Mouse (Mus musculus) fat pad, adult 2 months (tissue): ENCODE data around the gene Pts.

Source experiments
- DNase-seq: peaks from one replicate; pipeline ENCODE4 v3.0.0-alpha.2; 2011; ENCODE audit warnings: low read depth, low spot score; ENCODE audit errors: extremely low read depth

The Pts gene

GRCm38 (mm10) chr9:50528293-50528892, at the start of gene Pts:
TSS of gene Pts (minus strand) at chr9:50528724.
- no peak for DNase-seq

DNA sequence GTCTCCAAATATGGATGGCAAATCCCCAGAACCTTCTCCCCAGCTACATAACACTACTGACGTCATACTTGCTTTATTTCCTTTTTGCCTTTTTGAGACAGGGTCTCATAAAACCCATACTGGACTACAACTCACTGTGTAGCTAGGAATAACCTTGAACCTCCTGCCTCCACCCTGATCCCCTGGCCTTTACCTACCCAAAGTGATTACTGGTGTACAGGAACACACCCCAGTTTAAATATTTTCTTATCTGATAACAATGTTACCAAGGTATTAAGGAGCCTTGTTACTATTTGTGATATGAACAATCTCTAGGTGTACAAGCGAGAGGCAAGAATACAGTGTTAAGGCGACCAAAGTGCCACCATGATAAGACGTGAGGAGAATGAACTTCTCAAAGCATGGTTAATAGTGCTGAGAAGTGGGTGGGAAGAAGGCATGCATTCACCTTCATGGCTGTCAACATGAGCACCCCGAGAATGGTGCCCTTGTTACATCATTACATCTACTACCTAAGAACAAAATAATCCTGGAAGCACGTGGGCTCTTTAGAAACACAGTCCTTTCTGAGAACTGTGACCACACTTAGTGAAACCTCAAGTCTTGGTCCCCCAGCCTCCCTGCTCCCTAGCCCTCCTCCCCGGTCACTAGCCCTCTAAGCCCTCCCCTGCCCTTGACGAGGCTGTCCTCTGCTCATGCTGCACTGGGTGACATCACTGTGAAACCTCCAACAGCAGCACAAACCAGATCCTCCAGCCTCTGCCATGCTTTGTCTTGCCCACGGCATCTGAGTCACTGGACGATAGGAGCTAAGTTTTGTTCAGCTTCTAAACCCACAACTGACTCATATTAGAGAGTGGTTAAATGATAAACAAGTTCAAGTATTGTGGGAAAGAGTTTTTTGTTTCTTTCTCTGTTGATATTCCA, 41.3 kb upstream of the Pts start:
- no peak for DNase-seq

GRCm38 (mm10) chr9:50567881-50568280, 39.4 kb upstream of the Pts start:
- no peak for DNase-seq

DNA sequence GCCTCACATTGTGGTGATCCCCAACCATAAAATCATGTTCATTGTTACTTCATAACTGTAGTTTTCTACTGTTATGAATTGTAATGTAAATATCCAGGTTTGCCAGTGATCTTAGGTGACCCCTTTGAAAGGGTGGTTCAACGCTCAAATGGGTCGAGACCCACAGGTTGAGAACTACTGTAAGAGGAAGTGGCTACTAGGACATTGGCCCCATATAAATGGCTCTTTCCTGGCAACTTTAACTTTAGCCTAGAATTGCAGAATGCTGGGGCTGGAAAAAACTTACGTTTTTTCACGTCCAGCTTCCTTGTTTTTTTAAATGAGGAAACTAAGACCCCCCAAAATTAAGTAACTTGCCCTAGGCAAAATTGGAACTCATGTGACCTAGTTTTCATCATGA, 38.8 kb upstream of the Pts start:
- no peak for DNase-seq

DNA sequence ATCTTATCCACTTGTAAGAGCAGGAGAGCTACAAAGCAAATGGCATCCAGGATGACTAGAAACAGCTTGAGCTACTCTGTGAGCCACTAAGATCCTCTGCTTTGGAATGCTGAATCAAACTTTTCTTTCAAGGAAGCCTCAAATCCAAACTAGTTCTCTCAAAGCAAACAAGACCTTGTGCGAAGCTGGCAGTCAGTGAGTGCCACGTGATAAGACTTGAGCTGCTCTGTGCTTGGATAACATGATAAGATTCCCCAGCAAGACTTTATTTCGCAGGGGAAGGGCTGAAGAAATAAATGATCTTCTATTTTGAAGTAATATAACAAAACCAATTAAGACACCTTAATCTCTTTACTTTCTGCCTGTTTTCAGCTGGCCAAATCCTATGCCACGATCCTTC, 37.4 kb upstream of the Pts start:
- DNase-seq: no peak

GRCm38 (mm10) chr9:50565173-50565572, 36.6 kb upstream of the Pts start:
- no peak for DNase-seq

DNA sequence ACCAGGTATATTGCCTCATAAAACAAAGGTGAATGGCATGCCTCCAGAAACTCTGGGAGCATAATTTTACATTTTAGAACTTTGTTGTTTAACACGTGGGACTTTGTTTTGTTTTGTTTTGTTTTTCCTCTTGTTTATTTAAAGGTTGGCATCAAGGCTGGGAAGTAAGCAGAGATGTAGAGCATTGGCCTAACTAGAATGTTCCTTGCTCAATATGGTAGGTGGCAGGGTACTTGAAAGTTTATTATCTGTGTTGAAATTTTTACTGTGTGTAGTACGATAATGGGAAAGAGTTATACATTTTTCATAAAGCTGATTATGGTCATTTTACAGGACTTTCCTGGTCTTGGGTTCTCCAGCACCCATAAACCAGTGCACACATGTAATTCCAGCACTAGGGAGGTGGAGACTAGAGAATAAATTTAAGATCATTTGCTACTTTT, 33.4 kb upstream of the Pts start:
- no peak for DNase-seq

GRCm38 (mm10) chr9:50561145-50561917, 32.8 kb upstream of the Pts start, which contains the start of gene Tex12:
TSS of gene Tex12 (minus strand) at chr9:50561325.
- DNase-seq: no peak

DNA sequence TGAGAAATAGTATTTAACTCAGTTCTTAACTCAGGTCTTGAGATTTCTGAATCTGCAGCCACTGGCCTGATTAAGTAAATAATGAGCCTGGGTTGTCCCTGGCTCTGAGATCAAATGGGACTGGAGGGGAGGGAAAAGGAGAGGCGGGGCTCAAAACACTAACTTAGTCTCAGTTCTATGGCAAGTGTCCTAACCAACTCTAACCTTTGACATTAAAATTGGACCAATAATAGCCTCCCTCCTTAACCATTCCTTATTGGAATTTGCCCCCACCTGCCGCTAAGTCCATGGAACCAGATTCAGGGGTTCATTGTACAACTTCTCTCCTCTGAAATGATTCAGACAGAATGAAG, 26.5 kb upstream of the Pts start, which contains the start of gene Bco2:
TSS of gene Bco2 (minus strand) at position 88 of the 353 bp plus-strand sequence.
- DNase-seq: no peak

DNA sequence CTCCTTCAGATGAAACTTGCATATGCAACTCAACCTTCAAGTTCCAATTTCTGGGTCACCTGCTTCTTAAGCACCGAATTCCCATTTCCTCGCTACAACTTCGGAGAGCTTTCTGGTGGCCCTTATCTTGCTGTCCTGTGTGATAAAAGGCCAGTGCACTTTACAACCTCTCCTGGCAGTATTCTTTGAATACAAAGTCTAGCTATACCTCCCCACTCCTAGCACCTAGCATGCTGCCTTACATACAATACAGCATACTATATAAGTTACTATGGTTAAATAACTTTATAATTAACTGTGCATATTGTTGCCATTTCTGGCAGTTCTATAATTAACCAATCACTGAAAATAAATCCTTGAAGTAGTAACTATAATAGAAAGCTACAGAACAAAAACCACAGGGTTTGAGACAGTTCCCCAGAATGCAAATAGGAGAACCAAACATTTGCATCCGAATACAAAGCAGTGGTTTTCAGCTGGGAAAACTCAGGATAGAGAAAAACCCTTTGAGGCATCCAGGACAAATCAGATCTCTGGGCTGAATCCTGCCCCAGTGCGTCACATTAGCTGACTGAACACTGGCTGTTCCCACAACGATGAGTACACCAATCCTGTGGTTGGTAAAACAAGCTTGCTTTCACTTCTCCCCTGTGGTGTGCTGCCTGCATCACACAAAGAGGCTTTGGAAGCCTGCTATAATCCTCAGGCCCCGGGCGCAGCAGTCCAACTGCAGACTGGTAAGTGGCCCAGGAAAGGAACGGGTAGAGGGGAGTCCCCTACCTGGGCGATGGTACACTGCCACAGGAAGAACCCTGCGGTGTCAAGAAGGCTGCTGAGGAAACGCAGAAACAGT, 25.9 kb upstream of the Pts start, which contains the start of gene Il18:
TSS of gene Il18 (plus strand) at position 587 of the 853 bp plus-strand sequence.
- no peak for DNase-seq

DNA sequence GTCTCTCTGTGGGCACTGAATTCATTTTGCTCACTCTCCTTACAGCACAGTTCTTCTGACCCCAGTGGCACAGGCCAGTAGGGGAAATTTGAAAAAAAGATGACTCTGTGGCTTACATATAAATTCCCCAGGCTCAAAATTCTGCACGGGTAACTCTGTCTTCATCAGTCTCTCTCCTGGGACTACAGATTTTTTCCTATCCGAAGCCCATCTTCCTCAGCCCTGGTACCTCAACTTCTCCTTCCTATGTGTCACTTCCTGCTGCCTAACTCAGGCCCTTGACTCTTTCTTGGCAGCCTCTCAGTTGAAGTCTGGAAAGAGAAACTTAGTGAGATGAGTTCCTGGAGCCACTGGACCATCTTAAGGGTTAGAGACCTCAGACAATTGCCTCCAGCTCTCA, 25.0 kb upstream of the Pts start:
- no peak for DNase-seq

DNA sequence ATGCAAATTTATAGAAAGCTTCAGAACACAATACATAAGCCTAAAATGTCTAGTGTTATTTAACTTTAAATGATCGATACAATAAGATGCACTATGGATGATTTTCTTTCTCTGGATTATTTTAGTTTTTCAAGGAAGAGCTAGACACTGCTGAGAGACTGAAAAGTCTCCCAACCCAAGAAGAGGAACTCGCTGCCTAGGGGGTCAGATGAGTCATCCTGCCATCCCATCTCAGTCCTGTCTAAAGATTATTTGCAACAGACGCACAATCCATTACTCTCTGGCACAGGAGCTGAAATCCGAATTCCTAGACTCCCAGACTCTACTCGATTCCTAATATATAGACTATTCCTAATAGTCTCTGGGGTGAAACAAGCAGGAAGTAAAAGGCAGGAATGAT, 23.7 kb upstream of the Pts start:
- DNase-seq: no peak

DNA sequence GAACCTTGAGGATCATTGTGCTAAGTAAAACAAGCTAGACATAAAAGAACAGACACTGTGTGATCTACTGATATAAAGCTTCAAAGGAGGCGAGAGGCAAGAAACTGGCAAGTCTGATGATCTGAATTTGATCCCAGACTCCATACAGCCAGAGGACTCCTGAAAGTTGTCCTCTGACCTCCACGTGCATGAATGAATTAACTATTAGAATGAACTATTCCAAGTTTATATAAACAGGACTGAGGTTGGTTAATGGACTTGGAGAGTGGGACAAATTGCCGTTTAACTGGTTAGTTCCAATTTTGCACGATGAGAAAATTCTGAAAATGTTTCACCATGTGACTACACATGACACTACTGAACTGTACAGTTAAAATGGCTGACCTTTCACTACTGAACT, 20.4 kb upstream of the Pts start:
- no peak for DNase-seq

DNA sequence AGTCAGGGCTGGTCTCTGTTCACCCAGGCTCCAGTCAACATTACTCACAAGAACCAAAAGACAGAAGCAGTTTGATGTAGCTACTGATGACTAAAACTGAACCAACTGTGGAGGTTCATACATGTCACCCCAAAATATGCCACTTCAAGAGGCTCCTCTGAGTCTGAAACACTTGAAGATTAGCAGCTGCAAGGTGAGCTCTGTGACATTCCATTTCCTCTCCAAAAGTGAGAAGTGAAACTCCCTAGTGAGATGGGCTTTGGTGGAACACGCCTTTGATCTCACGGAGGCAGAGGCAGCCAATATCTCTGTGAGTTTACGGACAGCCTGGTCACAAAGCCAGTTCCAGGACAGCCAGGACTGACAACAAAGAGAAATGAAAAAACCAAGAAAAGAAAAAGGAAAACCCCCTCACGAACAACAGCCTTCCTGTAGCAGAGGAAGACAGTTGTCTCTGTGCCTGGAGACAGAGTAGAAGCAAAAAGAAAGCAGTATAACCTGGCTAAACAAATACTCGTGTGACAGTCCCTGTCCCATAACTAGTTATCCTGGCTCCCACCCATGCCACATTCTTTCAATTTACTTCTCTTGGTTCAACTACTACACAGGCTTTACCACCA, 19.4 kb upstream of the Pts start:
- DNase-seq: no peak

DNA sequence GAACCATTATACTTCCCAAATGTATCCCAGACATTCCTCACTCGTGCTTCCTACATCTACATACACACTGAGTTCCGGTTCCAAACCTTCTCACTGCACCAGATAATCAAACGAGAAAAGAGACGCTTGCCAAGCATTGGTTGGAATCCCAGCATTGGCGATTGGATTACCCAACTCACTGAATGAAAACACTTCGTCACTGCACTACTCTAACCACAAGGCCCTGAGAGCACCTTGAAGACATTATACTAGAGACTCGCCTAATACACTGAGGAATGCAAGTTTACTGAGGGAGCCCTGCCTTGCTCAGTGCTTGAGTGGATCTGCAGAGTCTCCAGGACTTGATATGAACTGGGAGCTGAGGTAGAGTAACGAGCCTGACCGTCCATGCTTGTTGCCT, 13.9 kb upstream of the Pts start:
- no peak for DNase-seq

- no peak for DNase-seq
These were observed 11.6 kb upstream of the Pts start for GRCm38 (mm10) chr9:50540170-50540569.

DNA sequence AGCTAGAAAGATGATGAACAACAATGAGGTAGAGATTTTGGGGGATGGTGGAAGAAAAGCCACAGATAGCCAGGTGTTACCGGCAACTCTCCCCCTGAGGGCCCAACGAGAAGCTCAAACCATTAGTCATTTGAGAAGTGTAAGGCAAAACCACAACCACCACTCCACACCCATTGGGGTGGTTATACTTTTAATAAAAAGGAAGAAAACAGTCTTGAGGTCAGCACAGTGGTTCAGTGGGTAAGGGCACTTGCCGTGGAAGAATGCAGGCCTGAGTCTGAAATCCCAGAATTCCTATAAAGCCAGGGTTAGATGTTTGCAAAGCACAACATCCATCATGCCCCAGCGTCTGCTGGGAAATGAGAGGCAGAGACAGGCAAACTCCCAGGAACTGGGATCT, 8.8 kb upstream of the Pts start:
- DNase-seq: no peak

DNA sequence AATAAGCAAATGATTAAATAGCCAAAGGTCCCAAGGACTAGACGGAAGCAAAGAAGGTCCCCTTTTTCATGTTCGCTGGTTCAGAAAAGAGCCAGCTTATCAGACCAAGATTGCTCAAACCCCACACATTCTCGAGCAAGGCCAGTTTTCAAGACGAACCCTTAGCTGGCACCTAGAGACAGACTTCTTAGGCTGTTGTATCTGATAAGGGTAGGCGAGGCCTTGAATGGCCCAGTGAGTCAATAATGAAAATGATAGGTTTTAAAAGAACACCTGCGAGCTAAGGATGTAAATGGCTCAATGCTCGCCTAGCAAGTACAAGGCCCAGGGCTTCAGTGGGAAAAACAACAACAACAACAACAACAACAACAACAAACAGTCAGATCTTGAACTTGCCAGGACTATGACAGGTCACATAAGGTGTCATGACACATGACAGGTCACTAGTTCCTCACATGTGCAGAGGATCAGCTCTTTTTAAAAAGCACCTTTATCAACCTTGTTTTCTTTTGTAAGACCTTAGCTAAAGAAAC, 8.1 kb upstream of the Pts start:
- DNase-seq: no peak

- no peak for DNase-seq
These were observed 7.4 kb upstream of the Pts start for GRCm38 (mm10) chr9:50535930-50536329.

- no peak for DNase-seq
These were observed 5.3 kb upstream of the Pts start for GRCm38 (mm10) chr9:50533791-50534190.
